Mouse (Mus musculus): ENCODE results near the gene Msh6.
A peak's percentile ranks its signal among the peaks of the same experiment; 100 is the strongest.
"Not testable (repeated sequence)": the region's sequence is repeated elsewhere in the genome, so short reads cannot be mapped to it uniquely, and the experiment has no call there.

Gene Msh6

DNA sequence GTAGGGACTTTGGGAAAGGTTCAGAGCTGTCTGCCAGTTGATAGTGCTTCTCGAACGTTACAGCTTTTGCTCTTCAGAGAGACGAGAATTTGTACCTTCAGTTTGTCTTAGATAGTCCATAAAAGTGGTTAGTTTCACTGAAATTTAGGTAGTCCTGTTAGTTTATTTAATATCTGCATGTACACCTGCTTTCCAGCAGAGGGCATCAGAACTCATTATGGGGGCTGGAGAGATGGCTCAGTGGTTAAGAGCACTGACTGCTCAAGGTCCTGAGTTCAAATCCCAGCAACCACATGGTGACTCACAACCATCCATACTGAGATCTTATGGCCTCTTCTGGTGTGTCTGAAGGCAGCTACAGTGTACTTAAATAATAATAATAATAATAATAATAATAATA is 7.2 kb downstream of the Msh6 start:
- no peak for DNase-seq

DNA sequence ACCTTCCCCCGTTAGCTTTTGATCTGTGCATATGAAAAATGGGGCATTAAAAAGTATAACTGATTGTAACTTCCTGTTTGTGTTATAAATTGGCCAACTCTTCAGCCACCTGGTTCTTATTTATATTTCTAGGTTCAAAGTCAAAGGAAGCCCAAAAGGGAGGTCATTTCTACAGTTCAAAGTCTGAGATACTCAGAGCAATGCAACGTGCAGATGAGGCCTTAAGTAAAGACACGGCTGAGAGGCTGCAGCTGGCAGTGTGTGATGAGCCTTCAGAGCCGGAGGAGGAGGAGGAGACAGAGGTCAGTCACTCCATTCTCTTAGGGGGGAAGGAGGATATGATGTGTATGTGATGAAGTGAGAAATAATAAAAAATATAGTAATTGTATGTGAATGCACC is 8.5 kb downstream of the Msh6 start:
- DNase-seq, result no peak

DNA sequence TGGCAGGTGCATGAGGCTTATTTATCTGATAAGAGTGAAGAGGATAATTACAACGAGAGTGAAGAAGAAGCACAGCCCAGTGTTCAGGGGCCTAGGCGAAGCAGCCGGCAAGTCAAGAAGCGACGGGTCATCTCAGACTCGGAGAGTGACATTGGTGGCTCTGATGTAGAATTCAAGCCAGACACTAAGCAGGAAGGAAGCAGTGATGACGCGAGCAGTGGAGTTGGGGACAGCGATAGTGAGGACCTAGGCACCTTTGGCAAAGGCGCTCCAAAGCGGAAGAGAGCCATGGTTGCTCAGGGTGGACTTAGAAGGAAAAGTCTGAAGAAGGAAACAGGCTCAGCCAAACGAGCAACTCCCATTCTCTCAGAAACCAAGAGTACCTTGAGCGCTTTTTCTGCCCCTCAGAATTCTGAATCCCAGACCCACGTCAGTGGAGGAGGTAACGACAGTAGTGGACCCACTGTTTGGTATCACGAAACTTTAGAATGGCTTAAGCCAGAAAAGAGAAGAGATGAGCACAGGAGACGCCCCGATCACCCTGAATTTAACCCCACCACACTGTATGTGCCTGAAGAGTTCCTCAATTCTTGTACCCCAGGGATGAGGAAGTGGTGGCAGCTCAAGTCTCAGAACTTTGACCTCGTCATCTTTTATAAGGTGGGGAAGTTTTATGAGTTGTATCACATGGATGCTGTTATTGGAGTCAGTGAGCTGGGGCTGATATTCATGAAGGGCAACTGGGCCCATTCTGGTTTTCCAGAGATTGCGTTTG is 9.8 kb downstream of the Msh6 start:
- peak in 1 of 2 experiments; percentile 13 for DNase-seq

DNA sequence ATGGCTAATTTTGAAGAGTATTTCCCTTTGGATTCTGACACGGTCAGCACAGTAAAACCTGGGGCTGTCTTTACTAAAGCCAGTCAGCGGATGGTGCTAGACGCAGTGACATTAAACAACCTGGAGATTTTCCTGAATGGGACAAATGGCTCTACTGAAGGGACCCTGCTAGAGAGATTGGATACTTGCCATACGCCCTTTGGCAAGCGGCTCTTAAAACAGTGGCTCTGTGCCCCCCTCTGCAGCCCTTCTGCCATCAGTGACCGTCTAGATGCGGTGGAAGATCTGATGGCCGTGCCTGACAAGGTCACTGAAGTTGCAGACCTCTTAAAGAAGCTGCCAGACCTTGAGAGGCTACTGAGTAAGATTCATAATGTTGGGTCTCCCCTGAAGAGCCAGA is 11.1 kb downstream of the Msh6 start:
- DNase-seq, result no peak

DNA sequence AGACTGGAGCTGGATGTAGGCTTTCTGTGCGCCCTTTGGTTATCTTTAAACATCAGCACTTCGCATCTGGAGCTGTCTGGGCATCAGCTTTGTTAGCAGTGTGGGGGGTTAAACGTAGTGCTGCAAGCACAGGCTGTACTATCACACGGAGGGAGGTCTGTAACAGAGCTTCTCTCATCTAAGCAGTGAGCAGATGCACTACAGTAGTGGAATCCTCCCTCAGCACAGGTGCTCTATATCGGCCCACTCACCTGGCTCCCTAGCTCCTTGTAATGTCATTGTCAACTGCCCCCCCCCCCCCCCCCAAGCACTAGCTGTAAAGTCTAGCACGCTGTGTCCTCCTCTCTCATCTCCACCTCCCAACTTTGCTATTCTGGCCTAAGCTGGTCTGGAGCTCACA is 12.6 kb downstream of the Msh6 start:
- no peak for DNase-seq

DNA sequence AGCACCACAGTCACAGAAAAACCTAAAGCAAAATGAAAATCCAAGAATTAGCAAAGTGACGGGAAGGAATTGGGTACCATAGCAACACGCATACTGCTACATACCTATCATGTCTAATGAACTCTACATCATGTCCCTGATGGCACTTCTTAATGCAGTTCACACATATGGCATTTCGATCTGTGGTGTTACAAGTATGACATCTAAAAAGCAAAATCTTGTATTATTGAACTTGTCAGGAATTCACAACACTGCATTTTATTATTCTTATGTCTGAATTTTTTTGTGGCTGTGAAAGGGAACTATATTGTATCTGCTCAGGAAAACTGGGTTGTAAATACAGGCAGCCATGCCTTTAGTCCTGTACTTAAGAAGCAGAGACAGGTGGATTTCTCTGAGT is 17.3 kb downstream of the Msh6 start:
- DNase-seq, result no peak

DNA sequence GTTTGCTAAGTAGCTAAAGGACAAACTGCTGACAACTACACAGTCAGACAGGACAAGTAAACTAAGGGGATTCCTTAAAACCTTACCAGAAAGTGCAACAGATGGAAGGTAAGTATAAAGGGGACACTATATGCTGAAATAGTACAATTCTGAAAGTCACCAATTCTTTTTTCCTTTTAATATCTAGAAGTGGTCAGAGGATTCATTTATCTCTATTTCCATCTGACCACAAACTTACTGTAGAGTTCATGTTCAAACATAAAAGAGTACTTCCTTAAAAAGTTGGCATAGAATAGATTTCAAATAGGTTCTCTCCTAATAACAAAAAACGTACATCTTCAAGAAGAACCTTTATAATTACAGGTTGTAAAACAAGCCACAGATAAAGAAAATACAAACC is 18.5 kb downstream of the Msh6 start:
- no peak for DNase-seq

DNA sequence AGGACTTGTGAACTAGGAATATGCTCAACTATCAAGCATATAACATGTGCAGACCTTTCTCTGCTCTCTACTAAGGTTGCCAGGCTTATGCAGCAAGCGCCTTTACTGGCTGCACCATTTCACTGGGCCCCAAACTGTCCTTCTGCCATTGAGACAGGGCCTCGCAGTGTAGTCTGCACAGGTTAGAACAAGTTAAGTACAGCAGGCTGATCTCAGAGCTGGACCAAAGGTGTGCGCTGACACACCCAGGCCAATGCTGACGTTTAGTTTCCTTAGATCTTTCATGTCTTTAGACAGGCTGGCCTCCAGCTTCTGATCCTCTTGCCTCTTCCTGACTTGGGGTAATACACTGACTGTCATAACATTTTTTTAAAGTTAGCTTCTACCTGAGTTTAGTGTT is 22.9 kb downstream of the Msh6 start:
- no peak for DNase-seq

DNA sequence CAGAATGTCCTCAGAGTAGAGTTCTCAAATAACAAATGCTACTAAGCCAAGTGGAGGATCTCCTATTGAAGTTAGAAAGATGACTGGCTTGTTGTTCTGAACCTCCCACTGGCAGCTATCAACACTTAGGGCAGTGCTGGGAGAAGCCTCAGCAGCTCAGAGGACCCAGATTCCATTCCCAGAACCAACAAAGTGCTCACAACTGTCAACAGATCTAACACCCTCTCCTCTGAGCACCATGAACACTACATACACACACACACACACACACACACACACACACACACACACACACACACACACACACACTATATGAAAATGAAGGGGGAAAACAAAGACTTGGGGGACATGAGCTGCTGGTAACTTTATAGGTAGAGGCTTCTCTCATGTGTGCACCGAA is 30.0 kb downstream of the Msh6 start:
- DNase-seq, result no peak

DNA sequence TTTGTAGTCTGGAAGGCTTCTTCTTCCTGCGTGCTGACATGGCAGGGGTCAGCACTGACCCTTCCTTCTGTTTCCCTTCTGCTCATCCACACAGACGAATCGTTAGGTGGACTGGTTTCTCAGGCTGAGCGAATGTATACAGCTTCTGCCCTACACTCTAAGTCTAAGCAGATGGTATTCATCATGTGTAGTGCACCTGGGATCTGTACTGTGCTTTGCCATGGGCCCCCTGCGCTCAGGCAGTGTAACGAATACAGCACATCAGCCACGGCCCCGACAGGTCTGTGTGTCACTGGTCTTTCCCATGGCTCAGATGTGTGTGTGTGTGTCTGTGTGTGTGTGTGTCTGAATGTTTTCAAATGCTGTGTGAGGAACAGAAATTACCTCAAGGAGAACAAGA is 32.1 kb downstream of the Msh6 start:
- no peak for DNase-seq

DNA sequence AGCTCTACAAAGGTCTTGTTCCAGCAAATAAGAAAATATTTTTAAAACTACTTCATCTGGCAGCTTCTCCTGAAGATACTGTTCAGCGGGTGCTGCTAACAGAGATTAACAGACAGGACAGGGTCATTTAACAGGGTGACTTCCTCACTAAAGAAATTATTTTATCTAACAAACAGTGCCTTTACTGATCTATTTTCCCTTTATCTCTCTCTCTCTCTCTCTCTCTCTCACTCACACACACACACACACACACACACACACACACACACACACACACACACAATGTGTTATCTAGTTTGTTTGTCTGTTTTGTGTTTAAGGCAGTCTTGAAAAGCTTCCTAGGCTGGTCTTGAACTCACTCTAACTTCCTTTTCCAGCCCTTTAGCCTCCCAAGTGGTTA is 39.6 kb downstream of the Msh6 start:
- no peak for DNase-seq

DNA sequence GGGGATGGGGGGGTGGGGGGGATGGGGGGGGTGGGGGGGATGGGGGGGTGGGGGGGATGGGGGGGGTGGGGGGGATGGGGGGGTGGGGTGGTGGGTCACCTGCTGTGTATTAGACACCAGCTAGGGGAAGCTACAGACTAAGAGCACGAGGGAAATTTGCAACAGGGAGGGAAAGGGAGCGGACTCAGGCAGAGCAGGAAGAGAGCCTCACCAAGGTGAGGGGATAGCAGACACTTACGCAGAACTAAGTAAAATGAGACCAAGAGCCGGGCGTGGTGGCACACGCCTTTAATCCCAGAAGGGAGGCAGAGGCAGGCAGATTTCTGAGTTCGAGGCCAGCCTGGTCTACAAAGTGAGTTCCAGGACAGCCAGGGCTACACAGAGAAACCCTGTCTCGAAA is 41.2 kb downstream of the Msh6 start:
- not testable (repeated sequence) for DNase-seq

DNA sequence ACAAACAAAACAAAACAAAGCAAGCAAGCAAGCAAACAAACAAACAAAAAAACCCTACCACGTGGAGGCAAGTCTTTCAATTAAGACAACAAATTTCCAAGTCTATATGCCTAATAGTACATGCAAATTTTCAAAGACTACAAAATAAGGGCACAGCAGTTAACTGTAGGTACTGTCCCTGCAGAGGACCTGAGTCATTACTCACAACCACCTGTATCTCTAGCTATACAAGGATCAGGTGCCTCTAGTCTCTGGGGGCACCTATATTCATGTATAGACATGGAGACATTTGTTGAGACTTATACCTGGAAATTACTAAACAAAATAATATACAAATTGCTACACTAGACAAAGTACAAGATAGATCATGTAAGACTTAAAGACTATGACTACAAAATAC is 49.1 kb downstream of the Msh6 start:
- DNase-seq, result no peak

DNA sequence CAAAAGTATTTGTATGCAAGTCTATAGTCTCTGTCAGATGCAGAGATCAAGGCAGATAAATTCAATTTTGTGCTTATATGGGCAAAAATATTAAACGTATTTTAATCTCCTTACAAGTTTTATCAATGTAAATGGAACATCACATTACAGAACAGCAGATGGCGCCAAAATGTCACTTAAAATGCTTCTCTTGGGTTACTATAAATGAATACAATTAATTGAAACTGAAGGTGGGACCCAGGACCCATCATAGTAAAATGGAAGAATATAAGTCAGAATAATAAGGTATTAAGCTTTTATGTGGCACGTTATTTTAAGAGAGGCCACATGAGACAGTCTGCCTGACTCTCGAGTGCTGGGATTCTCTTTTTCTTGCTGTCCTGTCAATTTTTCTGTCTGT is 50.4 kb downstream of the Msh6 start:
- DNase-seq, result peak in 1 of 2 experiments; percentile 63

DNA sequence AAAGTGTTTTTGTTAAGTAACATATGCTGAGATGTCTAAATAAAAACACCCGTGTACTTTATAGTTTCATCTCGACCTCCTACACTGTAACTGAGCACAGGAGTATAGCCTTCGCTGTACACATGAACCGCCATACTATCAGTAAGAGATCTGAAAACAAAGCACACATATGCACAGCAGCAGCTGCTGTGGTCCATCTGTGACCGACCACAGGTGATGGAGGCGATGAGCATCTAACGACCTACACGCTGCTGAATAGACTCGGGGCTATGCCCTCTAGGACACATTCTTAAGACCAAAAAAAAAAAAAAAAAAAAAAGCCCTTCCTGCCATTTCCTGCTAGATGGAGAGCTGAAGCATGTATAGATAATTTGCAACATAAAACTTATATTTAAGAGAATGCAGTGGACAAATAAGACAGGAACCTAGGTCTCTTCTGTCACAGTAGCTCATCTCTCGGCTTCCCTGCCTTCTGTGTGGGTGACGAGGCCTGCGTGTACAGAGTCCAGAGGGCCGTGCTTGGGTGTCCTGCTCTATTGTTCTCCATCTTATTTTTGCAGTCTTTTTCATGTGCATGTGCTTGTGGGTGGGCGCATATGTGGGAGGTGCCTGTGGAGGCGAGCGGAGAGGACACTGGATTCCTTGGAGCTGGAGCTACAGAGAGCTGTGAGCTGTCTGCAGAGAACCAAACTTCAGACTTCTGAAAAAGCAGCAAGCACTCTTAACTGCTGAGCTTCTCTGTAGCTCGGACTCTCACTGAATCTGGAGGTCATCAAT is 54.5 kb downstream of the Msh6 start:
- DNase-seq, result no peak

DNA sequence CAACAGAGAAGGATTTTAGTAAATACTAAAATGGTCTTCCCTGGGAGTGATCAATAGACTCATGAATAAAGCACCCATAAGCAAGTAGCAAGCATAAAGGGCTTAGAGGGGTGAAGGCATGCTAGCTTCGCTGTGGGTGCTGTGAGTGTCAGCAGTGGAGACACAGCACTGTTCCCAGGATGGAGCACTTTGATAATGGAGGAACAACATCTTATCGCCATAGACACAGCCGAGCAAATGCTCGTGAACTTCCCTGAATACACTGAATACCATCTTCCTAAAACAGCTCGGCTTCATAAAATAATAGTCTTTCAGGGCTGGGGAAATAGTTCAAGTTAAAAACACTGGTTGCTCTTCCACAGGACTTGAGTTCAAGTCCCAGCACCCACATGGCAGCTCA is 56.9 kb downstream of the Msh6 start:
- DNase-seq, result no peak

DNA sequence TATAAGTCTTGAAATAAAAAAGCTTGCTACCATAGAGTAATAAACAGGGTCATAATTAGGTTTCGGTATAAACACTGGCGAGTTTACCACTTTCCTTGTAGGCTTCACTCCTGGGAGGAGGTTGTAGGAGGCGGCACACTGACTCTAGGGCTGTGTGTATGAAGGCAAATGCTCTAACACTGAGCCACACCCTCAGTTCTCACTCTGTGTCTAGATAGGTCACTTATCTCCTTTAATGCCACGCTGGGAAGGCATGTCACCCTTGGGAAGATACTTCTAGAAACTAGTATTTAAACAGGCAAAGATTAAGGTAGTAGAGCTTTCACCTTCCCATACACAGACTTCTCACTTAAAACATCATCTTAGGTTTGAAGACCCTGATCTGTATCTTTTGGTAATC is 59.6 kb downstream of the Msh6 start:
- no peak for DNase-seq
